Mouse (Mus musculus) heart, embryonic 11.5 days (tissue): ENCODE results near the gene Arhgef39. TPM values are rescaled to one million over a fixed set of nuclear protein-coding genes. Genes with fewer than 3 reads are reported as not detected.

ENCODE experiments used
- ATAC-seq: fragments of 200-750 bp; cut with Nextera tagmentation; replicated peaks from 2 replicates; pipeline ENCODE4 v1.8.0; 2017; ENCODE audit warnings: moderate library complexity; ENCODE audit not compliant: insufficient number of reproducible peaks, low FRiP score, low TSS enrichment
- H3K27ac ChIP-seq: fragments of 300-500 bp; sonication (generic); 2 replicates; pipeline ENCODE4 v1.5.1; 2014; ENCODE audit warnings: mild to moderate bottlenecking, low read depth, low read length
- H3K27me3 ChIP-seq: fragments of 300-500 bp; sonication (generic); 2 replicates; pipeline ENCODE4 v1.6.1; 2014; ENCODE audit warnings: mild to moderate bottlenecking, low read length, mixed read lengths; ENCODE audit not compliant: control insufficient read depth, insufficient read depth
- H3K36me3 ChIP-seq: fragments of 300-500 bp; sonication (generic); 2 replicates; pipeline ENCODE4 v1.6.1; 2014; ENCODE audit warnings: mild to moderate bottlenecking, low read length, moderate library complexity, mixed read lengths; ENCODE audit not compliant: control insufficient read depth, insufficient read depth
- H3K4me1 ChIP-seq: fragments of 300-500 bp; sonication (generic); 2 replicates; pipeline ENCODE4 v1.6.1; 2014; ENCODE audit warnings: low read length; ENCODE audit not compliant: control insufficient read depth, insufficient read depth
- H3K4me2 ChIP-seq: fragments of 300-500 bp; sonication (generic); 2 replicates; pipeline ENCODE4 v1.6.1; 2014; ENCODE audit warnings: mild to moderate bottlenecking, moderate library complexity
- H3K4me3 ChIP-seq: fragments of 300-500 bp; sonication (generic); 2 replicates; pipeline ENCODE4 v1.5.1; 2014; ENCODE audit warnings: low read depth, low read length
- H3K9ac ChIP-seq: fragments of 300-500 bp; sonication (generic); 2 replicates; pipeline ENCODE4 v1.6.1; 2014; ENCODE audit warnings: mild to moderate bottlenecking, low read depth, low read length, moderate library complexity
- H3K9me3 ChIP-seq: fragments of 300-500 bp; sonication (generic); replicated peaks from 2 replicates; pipeline ENCODE4 v1.6.1; 2016; ENCODE audit warnings: low read length; ENCODE audit not compliant: control insufficient read depth
- WGBS: fragments of 180-500 bp; shearing (Covaris S2); extraction: QIAGEN DNeasy Blood & Tissue Kit; methylation state at CpG from one replicate; pipeline ENCODE4 v1.1.7; 2014; ENCODE audit not compliant: insufficient replicate concordance; 5-methylcytosine and 5-hydroxymethylcytosine counted together
- polyA plus RNA-seq: library from polyadenylated mRNA; unstranded; fragments of >200 nt; fragmentation: Nextera tagmentation; extraction: Ambion mirVana; gene quantifications from 2 replicates; pipeline ENCODE4 v1.2.1, GENCODE M21; 2014

The Arhgef39 gene
- polyA plus RNA-seq, 1 experiment from 2014 or later: 34.2 TPM

- 78% methylated on average over 4 of the region's 4 CpGs for WGBS
- Histone ChIP-seq H3K4me2 (no peak overlapping the region), H3K9ac (no peak overlapping the region), H3K4me3 (no peak overlapping the region), H3K4me1 (peaks cover 23% of the 10 kb centered on the region), H3K27ac (no peak overlapping the region), H3K27me3 (no peaks in the 10 kb centered on the region), H3K36me3 (no peaks in the 10 kb centered on the region; the same call in 1 of the 2 replicates), H3K9me3 (no peaks in the 10 kb centered on the region)
- ATAC-seq: no peak
These were observed 13.8 kb upstream of the Arhgef39 start for GRCm38 (mm10) chr4:43513300-43513699.

DNA sequence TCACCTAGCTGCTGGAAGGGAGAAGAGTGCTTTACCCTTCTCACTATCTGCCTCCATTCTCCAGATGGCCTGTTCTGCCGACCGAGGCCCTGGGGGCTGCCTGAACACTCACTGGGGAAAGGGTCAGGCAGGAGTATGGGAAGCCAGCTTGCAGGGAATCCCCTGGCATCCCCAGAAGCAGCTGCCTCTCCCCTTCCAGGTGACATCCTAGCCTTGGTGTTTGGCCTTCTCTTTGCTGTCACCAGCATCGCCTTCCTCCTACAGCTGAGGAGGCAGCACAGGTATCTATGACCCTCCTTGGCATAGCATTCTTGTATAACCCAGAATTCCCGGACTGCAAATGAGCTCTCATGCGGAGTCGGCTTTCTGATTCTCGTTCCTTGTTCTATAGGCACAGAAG, 13.2 kb upstream of the Arhgef39 start:
- WGBS: 55% methylated on average over 7 of the region's 7 CpGs
- Histone ChIP-seq H3K4me1 (peaks cover 27% of the 10 kb centered on the region), H3K9me3 (no peaks in the 10 kb centered on the region), H3K4me2 (no peak overlapping the region), H3K27me3 (no peaks in the 10 kb centered on the region), H3K4me3 (no peak overlapping the region), H3K36me3 (no peaks in the 10 kb centered on the region; the same call in 1 of the 2 replicates), H3K27ac (no peak overlapping the region), H3K9ac (no peak overlapping the region)
- ATAC-seq: no peak

- no peaks in the 10 kb centered on the region for H3K27me3 ChIP-seq
- 52% methylated on average over 18 of the region's 19 CpGs for WGBS
- peaks cover 29% of the 10 kb centered on the region for H3K4me1 ChIP-seq
- no peaks in the 10 kb centered on the region for H3K9me3 ChIP-seq
- no peaks in the 10 kb centered on the region; the same call in 1 of the 2 replicates for H3K36me3 ChIP-seq
- H3K9ac ChIP-seq: no peak overlapping the region
- no peak for ATAC-seq
- H3K4me2 ChIP-seq: no peak overlapping the region
- no peak overlapping the region for H3K4me3 ChIP-seq
- no peak overlapping the region for H3K27ac ChIP-seq
These were observed 12.4 kb upstream of the Arhgef39 start for GRCm38 (mm10) chr4:43511675-43512454.

GRCm38 (mm10) chr4:43509109-43509508, 9.6 kb upstream of the Arhgef39 start:
- Histone ChIP-seq H3K4me1 (peaks cover 17% of the 10 kb centered on the region), H3K27me3 (no peaks in the 10 kb centered on the region), H3K4me2 (peak overlapping the region; percentile 85), H3K9me3 (no peaks in the 10 kb centered on the region), H3K9ac (peak overlapping the region; percentile 63; the same call in 1 of the 2 replicates), H3K36me3 (no peaks in the 10 kb centered on the region), H3K27ac (no peak overlapping the region), H3K4me3 (peak overlapping the region; percentile 44)
- no peak for ATAC-seq
- 28% methylated on average over 9 of the region's 9 CpGs for WGBS

DNA sequence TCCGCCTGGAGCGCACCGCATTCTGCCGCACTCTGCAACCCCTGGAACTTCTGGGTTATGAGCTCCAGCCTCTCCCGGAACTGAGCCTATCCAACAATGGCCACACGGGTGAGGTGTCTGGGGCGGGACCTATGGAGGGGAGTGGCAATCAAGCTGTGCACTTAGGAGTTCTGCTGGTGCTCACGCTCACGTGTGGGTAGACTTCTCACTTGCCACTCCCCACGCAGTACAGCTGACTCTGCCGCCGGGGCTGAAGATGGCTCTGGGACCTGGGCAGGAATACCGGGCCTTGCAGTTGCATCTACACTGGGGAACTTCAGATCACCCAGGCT, 9.1 kb upstream of the Arhgef39 start:
- H3K4me3 ChIP-seq: peak overlapping the region; percentile 44
- peaks cover 16% of the 10 kb centered on the region for H3K4me1 ChIP-seq
- no peak overlapping the region for H3K27ac ChIP-seq
- peak overlapping the region; percentile 63 for H3K9ac ChIP-seq
- WGBS: 5% methylated on average over 13 of the region's 13 CpGs
- peak overlapping the region; percentile 85 for H3K4me2 ChIP-seq
- H3K36me3 ChIP-seq: no peaks in the 10 kb centered on the region
- H3K27me3 ChIP-seq: no peaks in the 10 kb centered on the region
- peak; percentile 40 for ATAC-seq
- H3K9me3 ChIP-seq: no peaks in the 10 kb centered on the region

- WGBS: 6% methylated on average over 22 of the region's 22 CpGs
- Histone ChIP-seq H3K36me3 (no peaks in the 10 kb centered on the region), H3K9ac (peak overlapping the region; percentile 63), H3K4me1 (peaks cover 16% of the 10 kb centered on the region), H3K9me3 (no peaks in the 10 kb centered on the region), H3K4me2 (peak overlapping the region; percentile 85), H3K27ac (no peak overlapping the region), H3K4me3 (peak overlapping the region; percentile 44), H3K27me3 (no peaks in the 10 kb centered on the region)
- ATAC-seq: 0 out of 2 replicates have a peak, but pooled peaks have one; percentile 3
These were observed 8.6 kb upstream of the Arhgef39 start for GRCm38 (mm10) chr4:43507938-43508665.

DNA sequence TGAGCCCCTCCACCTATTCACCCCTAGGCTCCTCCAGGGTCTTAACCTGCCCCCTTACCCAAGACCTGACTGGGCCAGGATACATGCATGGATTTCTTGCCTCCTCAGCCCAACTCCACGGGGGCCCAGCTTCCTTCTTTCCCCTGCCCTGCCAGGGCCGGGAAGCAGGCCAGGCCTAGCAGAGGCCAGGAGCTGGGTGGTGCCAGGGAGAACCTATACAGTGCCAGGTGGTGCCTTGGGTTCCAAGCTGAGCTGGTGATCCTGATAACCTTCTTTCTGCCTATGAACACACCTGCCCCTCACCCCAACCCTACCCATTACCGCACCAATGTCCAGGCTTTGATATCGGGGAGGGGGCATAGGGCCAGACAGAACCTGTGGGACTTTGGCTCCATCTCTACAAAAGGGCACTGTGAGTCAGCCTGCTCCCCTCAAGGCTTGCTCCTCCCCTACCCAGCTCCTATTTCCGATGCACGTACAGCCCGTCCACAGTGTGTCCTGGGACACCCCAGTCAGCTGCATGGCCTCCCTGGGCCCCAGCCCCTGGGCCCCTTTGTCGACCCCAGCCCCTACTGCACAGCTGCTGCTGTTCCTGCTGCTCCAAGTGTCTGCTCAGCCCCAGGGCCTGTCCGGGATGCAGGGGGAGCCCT, 7.2 kb upstream of the Arhgef39 start, which contains the start of gene Car9:
Car9 (plus strand) TSS at position 431 of the 650 bp plus-strand sequence.
- H3K4me2 ChIP-seq: peak within 1 kb of the TSS; percentile 85
- no peaks in the 10 kb centered on the region for H3K9me3 ChIP-seq
- 57% methylated on average over 9 of the region's 9 CpGs for WGBS
- H3K9ac ChIP-seq: peak within 1 kb of the TSS; percentile 63; the same call in 1 of the 2 replicates
- H3K27ac ChIP-seq: no peak within 1 kb of the TSS
- no peaks in the 10 kb centered on the region for H3K36me3 ChIP-seq
- H3K4me3 ChIP-seq: peak within 1 kb of the TSS; percentile 44
- H3K4me1 ChIP-seq: peaks cover 11% of the 10 kb centered on the region
- H3K27me3 ChIP-seq: no peaks in the 10 kb centered on the region
- no peak for ATAC-seq

GRCm38 (mm10) chr4:43506074-43506473, 6.6 kb upstream of the Arhgef39 start:
- H3K9me3 ChIP-seq: no peaks in the 10 kb centered on the region
- H3K36me3 ChIP-seq: no peaks in the 10 kb centered on the region
- 88% methylated on average over 8 of the region's 8 CpGs for WGBS

More at GRCm38 (mm10) chr4:43506074-43506473, 6.6 kb upstream of the Arhgef39 start:
- Histone ChIP-seq H3K4me1 (peaks cover 11% of the 10 kb centered on the region), H3K27me3 (no peaks in the 10 kb centered on the region), H3K4me3 (no peak overlapping the region), H3K27ac (no peak overlapping the region), H3K4me2 (no peak overlapping the region), H3K9ac (no peak overlapping the region)
- no peak for ATAC-seq
